Mouse (Mus musculus) heart, adult 2 months (tissue): ENCODE data around the gene Slc17a3.

Source experiments
- CTCF ChIP-seq: fragments of 200-600 bp; IDR thresholded peaks from 2 replicates; pipeline ENCODE4 v1.8.1; 2022; ENCODE audit warnings: antibody characterized with exemption, mild to moderate bottlenecking, moderate library complexity
- EP300 ChIP-seq: fragments of 200-500 bp; IDR thresholded peaks from 2 replicates; pipeline ENCODE4 v1.6.1; 2011; ENCODE audit warnings: low read depth, low read length, control low read depth; ENCODE audit not compliant: insufficient read depth

GRCm38 (mm10) chr13:23845851-23846250 is 6.6 kb downstream of the Slc17a3 start:
- no peak for TF ChIP-seq CTCF
- TF ChIP-seq EP300 = no peak
